Mouse (Mus musculus) left cerebral cortex, adult 18-20 months (tissue): Measurements from ENCODE around the gene Zbtb26. TPM values are rescaled to one million over a fixed set of nuclear protein-coding genes. Genes with fewer than 3 reads are reported as not detected.

Experiments used
- DNase-seq, 2 experiments: peaks; one replicate each; pipeline ENCODE4 v3.0.0; 2021 to 2022; ENCODE audit warnings: low spot score in 2 of 2, mixed read lengths in 1 of 2
- long read RNA-seq, 2 experiments: library from polyadenylated mRNA; stranded (forward); transcript quantifications; one replicate each; pipeline ENCODE4 v2.0.0; 2021
- total RNA-seq, 2 experiments: library from RNA; stranded (reverse); gene quantifications; 2 replicates each; pipeline ENCODE4 v1.2.3; 2021

The Zbtb26 gene
- 10 to 100 TPM; 11.0 to 11.7 TPM for total RNA-seq
- long read RNA-seq, experiment 1, full-length matches to known transcripts, result 4 of 4 reads
- long read RNA-seq, experiment 1, partial matches to known transcripts, result 0 of 4 reads
- long read RNA-seq, experiment 1, other reads (novel, unspliced or antisense), result 0 of 4 reads
- long read RNA-seq, experiment 2, full-length matches to known transcripts, result 1 of 1 reads
- long read RNA-seq, experiment 2, partial matches to known transcripts, result 0 of 1 reads
- long read RNA-seq, experiment 2, other reads (novel, unspliced or antisense), result 0 of 1 reads

GRCm38 (mm10) chr2:37442611-37443591 lies at the start of gene Zbtb26, which contains the start of the genes Zbtb6 and Rabgap1:
TSS of gene Zbtb26 (minus strand) at chr2:37443135.
TSS of gene Zbtb6 (minus strand) at chr2:37443171.
TSS of gene Rabgap1 (plus strand) at chr2:37443279.
- peak; percentile 97 for DNase-seq

GRCm38 (mm10) chr2:37488956-37489355 lies 46.0 kb upstream of the Zbtb26 start:
- DNase-seq, result no peak

GRCm38 (mm10) chr2:37486408-37486807 lies 43.5 kb upstream of the Zbtb26 start:
- DNase-seq, result no peak

- peak in 1 of 2 experiments; percentile 24 for DNase-seq
Measured at GRCm38 (mm10) chr2:37485370-37485769, 42.4 kb upstream of the Zbtb26 start.

GRCm38 (mm10) chr2:37484165-37484564 lies 41.2 kb upstream of the Zbtb26 start:
- no peak for DNase-seq

- no peak for DNase-seq
Measured at GRCm38 (mm10) chr2:37480039-37480438, 37.1 kb upstream of the Zbtb26 start.

GRCm38 (mm10) chr2:37479559-37479958 lies 36.6 kb upstream of the Zbtb26 start:
- no peak for DNase-seq

- DNase-seq, result no peak
Measured at GRCm38 (mm10) chr2:37466266-37466665, 23.3 kb upstream of the Zbtb26 start.

GRCm38 (mm10) chr2:37460707-37461106 lies 17.8 kb upstream of the Zbtb26 start:
- DNase-seq, result no peak

- DNase-seq, result no peak
Measured at GRCm38 (mm10) chr2:37452376-37452760, 9.4 kb upstream of the Zbtb26 start.

GRCm38 (mm10) chr2:37451667-37452375 lies 8.9 kb upstream of the Zbtb26 start:
- DNase-seq, result peak; percentile 90 to 93

GRCm38 (mm10) chr2:37431609-37432008 lies 11.3 kb downstream of the Zbtb26 start:
- DNase-seq, result no peak

GRCm38 (mm10) chr2:37430593-37431464 lies 12.1 kb downstream of the Zbtb26 start:
- peak; percentile 85 to 87 for DNase-seq

GRCm38 (mm10) chr2:37423671-37424070 lies 19.3 kb downstream of the Zbtb26 start:
- no peak for DNase-seq

- DNase-seq, result peak; percentile 91 to 94
Measured at GRCm38 (mm10) chr2:37422306-37423304, 20.3 kb downstream of the Zbtb26 start, which contains the start of gene Rc3h2. TSS of gene Rc3h2 (minus strand) at chr2:37422903.

- no peak for DNase-seq
Measured at GRCm38 (mm10) chr2:37421903-37422302, 21.0 kb downstream of the Zbtb26 start.

GRCm38 (mm10) chr2:37395539-37395938 lies 47.4 kb downstream of the Zbtb26 start:
- DNase-seq, result no peak

- DNase-seq, result peak in 1 of 2 experiments; percentile 22
Measured at GRCm38 (mm10) chr2:37382921-37383320, 60.0 kb downstream of the Zbtb26 start.
